Mouse (Mus musculus): ENCODE results near the gene Ghr. TPM values are rescaled to one million over a fixed set of nuclear protein-coding genes. Genes with fewer than 3 reads are reported as not detected.

Gene Ghr
- polyA plus RNA-seq (2012; rRNA removed), result 2.7 and 3.8 TPM in 2 replicates

DNA sequence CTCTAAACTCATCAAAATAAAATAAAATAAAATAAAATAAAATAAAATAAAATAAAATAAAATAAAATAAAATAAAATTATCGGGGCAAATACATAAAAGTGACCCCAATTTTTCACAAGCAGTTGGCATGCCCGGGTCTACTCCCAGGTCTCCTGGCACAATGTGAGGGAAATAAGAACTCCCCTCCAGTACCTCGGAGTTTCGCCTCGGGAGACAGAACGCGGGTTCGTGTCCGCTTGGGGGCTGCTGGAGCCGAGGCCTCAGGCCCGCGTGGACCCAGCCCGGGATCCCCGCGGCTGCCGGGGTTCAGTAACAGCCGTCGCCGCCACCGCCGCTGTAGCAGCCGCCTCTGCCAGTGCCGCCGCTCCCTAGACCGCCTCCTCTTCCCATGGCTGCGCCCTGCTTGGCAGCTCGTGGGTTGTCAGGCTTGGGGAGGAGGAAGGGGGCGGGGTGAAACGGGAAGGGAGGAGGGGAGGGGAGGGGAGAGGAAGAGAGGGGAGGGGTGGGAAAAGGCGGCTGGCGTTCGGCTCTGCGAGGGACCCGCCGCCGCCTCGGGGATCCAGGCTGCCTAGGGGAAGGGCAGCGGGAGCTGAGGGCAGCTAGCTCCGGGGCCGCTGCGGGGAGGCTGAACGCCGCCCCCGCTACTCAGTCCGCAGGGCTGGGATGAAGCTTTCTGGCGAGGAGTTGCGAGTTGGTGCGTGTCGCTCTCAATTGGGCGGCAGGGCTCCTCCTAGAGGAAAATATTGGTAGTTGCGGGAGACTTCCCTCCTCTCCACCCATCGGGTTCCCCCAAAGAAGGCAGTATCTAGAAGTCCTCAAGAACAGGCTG, at the start of gene Ghr:
TSS of gene Ghr (minus strand) at position 686 of the 830 bp plus-strand sequence.
- H3K27ac ChIP-seq (ENCODE audit: insufficient read depth, low read depth, low read length), result peak within 1 kb of the TSS; percentile 68
- H3K4me1 ChIP-seq (ENCODE audit: control insufficient read depth, insufficient read depth, insufficient read length, low read length), result peaks cover 2% of the 10 kb centered on the region
- WGBS, result under 1% methylated on average over 50 of the region's 52 CpGs
- no peaks in the 10 kb centered on the region for H3K27me3 ChIP-seq (ENCODE audit: control insufficient read depth, insufficient read depth, low read length)
- no peaks in the 10 kb centered on the region for H3K36me3 ChIP-seq (ENCODE audit: control insufficient read depth, insufficient read depth, low read length)
- TF ChIP-seq CTCF (IDR thresholded peaks at IDR 0.05; ENCODE audit: extremely low read depth, insufficient read length, insufficient replicate concordance, low read depth, low read length), result peak; percentile 78; the same call in 1 of the 2 replicates
- peak; percentile 56; the same call in 1 of the 2 replicates for TF ChIP-seq POLR2A (IDR thresholded peaks at IDR 0.05; ENCODE audit: low read depth, low read length)
- H3K4me3 ChIP-seq (ENCODE audit: low read depth, low read length), result peak within 1 kb of the TSS; percentile 79

DNA sequence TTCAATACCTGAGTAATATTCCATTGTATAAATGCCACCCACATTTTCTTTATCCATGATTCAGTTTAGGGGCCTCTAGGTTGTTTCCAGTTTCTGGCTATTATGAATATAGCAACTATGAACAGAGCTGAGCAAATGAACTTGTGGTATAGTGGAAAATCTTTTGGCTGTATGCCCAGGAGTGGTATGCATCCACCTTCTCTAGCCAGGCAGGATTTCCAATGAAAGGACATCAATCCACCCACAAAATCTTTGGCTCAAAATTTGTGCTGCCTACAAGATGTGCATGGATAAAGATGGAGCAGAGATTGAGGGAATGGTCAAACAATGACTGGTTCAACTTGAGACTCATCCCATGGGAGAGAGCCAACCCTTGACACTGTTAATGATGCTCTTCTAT, 39.5 kb upstream of the Ghr start:
- Histone ChIP-seq H3K27ac (ENCODE audit: insufficient read depth, low read depth, low read length) (no peak overlapping the region), H3K27me3 (ENCODE audit: control insufficient read depth, insufficient read depth, low read length) (no peaks in the 10 kb centered on the region), H3K4me3 (ENCODE audit: low read depth, low read length) (no peak overlapping the region), H3K36me3 (ENCODE audit: control insufficient read depth, insufficient read depth, low read length) (no peaks in the 10 kb centered on the region), H3K4me1 (ENCODE audit: control insufficient read depth, insufficient read depth, insufficient read length, low read length) (no peaks in the 10 kb centered on the region)
- TF ChIP-seq CTCF (IDR thresholded peaks at IDR 0.05; ENCODE audit: extremely low read depth, insufficient read length, insufficient replicate concordance, low read depth, low read length) (no peak), POLR2A (IDR thresholded peaks at IDR 0.05; ENCODE audit: low read depth, low read length) (no peak)

DNA sequence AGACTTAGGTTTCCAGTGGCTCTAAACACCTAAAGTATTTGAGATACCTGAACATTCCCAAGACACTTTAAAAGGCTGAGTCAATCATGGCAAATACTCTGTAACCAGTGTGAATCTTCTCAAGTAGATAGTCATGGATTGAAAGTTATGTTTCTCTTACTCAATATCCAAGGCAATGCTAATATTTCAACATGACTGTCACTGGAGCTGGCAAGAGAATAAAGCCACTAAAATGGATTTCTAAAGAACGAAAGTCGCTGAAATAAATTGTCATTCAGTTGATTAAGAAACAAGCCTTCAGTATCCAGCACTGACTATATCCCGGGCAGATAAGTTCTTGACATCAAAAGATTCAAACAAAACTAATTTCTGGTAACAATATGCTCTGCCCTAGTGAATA, 37.1 kb upstream of the Ghr start:
- no peak overlapping the region for H3K4me3 ChIP-seq (ENCODE audit: low read depth, low read length)
- no peaks in the 10 kb centered on the region for H3K27me3 ChIP-seq (ENCODE audit: control insufficient read depth, insufficient read depth, low read length)
- WGBS, result 87% methylated on average over 3 of the region's 3 CpGs
- no peaks in the 10 kb centered on the region for H3K4me1 ChIP-seq (ENCODE audit: control insufficient read depth, insufficient read depth, insufficient read length, low read length)
- no peak for TF ChIP-seq CTCF (IDR thresholded peaks at IDR 0.05; ENCODE audit: extremely low read depth, insufficient read length, insufficient replicate concordance, low read depth, low read length)
- no peak for TF ChIP-seq POLR2A (IDR thresholded peaks at IDR 0.05; ENCODE audit: low read depth, low read length)
- H3K36me3 ChIP-seq (ENCODE audit: control insufficient read depth, insufficient read depth, low read length), result no peaks in the 10 kb centered on the region
- H3K27ac ChIP-seq (ENCODE audit: insufficient read depth, low read depth, low read length), result no peak overlapping the region

DNA sequence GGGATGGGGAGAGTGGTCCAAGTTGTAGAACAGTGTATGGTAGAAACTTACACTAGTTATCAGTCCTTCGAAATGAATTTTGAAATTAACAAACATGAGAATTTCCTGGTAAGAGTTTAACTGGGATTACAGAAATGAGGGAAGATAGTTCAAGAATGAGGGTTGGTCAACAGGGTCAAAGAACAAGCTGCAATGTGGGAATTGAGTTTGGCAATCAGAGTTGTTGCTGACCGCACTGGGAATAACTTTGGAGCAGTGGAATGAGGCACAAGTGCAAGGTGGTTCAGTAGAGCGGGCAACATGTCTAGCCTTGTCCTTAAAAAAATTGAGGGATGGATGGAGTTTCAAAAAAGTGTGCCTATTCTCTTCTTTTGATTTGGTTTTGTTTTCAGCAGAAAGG, 35.0 kb upstream of the Ghr start:
- no peak overlapping the region for H3K27ac ChIP-seq (ENCODE audit: insufficient read depth, low read depth, low read length)
- H3K36me3 ChIP-seq (ENCODE audit: control insufficient read depth, insufficient read depth, low read length), result no peaks in the 10 kb centered on the region
- no peaks in the 10 kb centered on the region for H3K27me3 ChIP-seq (ENCODE audit: control insufficient read depth, insufficient read depth, low read length)
- H3K4me1 ChIP-seq (ENCODE audit: control insufficient read depth, insufficient read depth, insufficient read length, low read length), result no peaks in the 10 kb centered on the region
- no peak overlapping the region for H3K4me3 ChIP-seq (ENCODE audit: low read depth, low read length)
- 81% methylated on average over 3 of the region's 3 CpGs for WGBS
- TF ChIP-seq CTCF (IDR thresholded peaks at IDR 0.05; ENCODE audit: extremely low read depth, insufficient read length, insufficient replicate concordance, low read depth, low read length) (no peak), POLR2A (IDR thresholded peaks at IDR 0.05; ENCODE audit: low read depth, low read length) (no peak)

DNA sequence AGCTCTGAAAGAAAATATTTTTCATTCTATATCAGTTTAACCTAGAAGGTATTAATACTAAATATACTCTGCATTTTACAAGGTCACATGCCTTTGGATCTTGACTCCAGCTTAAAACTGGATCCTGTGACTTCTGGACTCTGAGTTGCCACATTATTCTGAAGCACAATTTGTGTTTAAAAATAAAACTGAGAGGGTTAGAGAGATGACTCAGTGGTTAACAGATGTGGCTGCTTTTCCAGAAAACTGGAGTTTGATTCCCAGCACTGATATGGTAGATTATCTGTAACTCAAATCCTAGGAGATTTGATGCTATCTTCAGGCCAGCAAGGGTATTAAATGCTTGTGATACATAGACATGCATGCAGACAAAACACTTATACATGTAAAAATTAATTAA, 28.7 kb upstream of the Ghr start:
- Histone ChIP-seq H3K27ac (ENCODE audit: insufficient read depth, low read depth, low read length) (no peak overlapping the region), H3K36me3 (ENCODE audit: control insufficient read depth, insufficient read depth, low read length) (no peaks in the 10 kb centered on the region), H3K4me3 (ENCODE audit: low read depth, low read length) (no peak overlapping the region), H3K4me1 (ENCODE audit: control insufficient read depth, insufficient read depth, insufficient read length, low read length) (no peaks in the 10 kb centered on the region), H3K27me3 (ENCODE audit: control insufficient read depth, insufficient read depth, low read length) (no peaks in the 10 kb centered on the region)
- TF ChIP-seq POLR2A (IDR thresholded peaks at IDR 0.05; ENCODE audit: low read depth, low read length) (no peak), CTCF (IDR thresholded peaks at IDR 0.05; ENCODE audit: extremely low read depth, insufficient read length, insufficient replicate concordance, low read depth, low read length) (no peak)

DNA sequence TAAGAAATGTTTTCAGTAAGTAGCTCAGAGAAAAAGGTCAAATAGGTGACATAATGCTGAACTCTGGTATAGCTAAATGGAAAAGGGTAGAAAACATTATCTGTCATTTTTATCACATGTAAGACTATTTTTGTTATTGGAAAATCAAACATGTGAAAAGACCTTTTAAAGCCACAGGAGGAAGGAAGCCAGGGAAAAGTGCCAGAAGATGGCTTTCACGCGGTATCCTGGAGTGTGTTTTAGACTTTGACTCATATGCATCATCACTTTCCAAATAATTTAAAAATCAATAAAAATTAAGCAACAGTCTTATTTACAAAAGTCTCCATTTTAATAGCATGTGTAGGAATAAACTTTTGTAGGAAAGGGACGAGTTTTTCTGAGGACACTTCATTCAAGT, 24.7 kb upstream of the Ghr start:
- H3K4me3 ChIP-seq (ENCODE audit: low read depth, low read length), result no peak overlapping the region
- TF ChIP-seq POLR2A (IDR thresholded peaks at IDR 0.05; ENCODE audit: low read depth, low read length), result no peak
- TF ChIP-seq CTCF (IDR thresholded peaks at IDR 0.05; ENCODE audit: extremely low read depth, insufficient read length, insufficient replicate concordance, low read depth, low read length), result no peak
- H3K27me3 ChIP-seq (ENCODE audit: control insufficient read depth, insufficient read depth, low read length), result no peaks in the 10 kb centered on the region
- H3K36me3 ChIP-seq (ENCODE audit: control insufficient read depth, insufficient read depth, low read length), result no peaks in the 10 kb centered on the region
- no peak overlapping the region for H3K27ac ChIP-seq (ENCODE audit: insufficient read depth, low read depth, low read length)
- WGBS, result 51% methylated on average over 3 of the region's 3 CpGs
- H3K4me1 ChIP-seq (ENCODE audit: control insufficient read depth, insufficient read depth, insufficient read length, low read length), result no peaks in the 10 kb centered on the region

DNA sequence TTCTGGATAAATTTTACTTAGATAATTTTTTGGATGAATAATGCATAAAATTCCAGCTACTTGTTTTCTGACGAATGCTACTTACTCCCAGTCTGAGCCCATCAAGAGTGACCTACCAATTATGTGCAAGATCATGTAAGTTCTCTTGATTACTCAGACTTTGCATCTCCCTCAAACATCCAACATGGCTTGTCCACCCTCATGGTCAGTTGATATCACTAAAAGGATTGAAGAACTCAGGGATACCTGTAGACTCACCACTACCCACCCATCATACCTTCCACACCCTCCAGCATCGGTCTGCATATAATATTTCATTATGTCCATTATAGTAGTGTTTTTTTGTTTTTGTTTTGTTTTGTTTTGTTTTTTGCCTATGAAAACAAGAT, 18.8 kb upstream of the Ghr start:
- Histone ChIP-seq H3K4me3 (ENCODE audit: low read depth, low read length) (no peak overlapping the region), H3K4me1 (ENCODE audit: control insufficient read depth, insufficient read depth, insufficient read length, low read length) (no peaks in the 10 kb centered on the region), H3K27ac (ENCODE audit: insufficient read depth, low read depth, low read length) (no peak overlapping the region), H3K36me3 (ENCODE audit: control insufficient read depth, insufficient read depth, low read length) (no peaks in the 10 kb centered on the region), H3K27me3 (ENCODE audit: control insufficient read depth, insufficient read depth, low read length) (no peaks in the 10 kb centered on the region)
- 85% methylated on average over 2 of the region's 2 CpGs for WGBS
- TF ChIP-seq CTCF (IDR thresholded peaks at IDR 0.05; ENCODE audit: extremely low read depth, insufficient read length, insufficient replicate concordance, low read depth, low read length), result no peak
- TF ChIP-seq POLR2A (IDR thresholded peaks at IDR 0.05; ENCODE audit: low read depth, low read length), result no peak

Data from small intestine, adult 2 months (tissue).